Mouse (Mus musculus) gastrocnemius, adult 8-10 months (tissue): Measurements from ENCODE around the gene Olfr775. TPM values are rescaled to one million over a fixed set of nuclear protein-coding genes. Genes with fewer than 3 reads are reported as not detected.

Experiments used
- DNase-seq, 2 experiments: peaks; one replicate each; pipeline ENCODE4 v3.0.0; 2022; ENCODE audit warnings: low spot score in 2 of 2
- total RNA-seq, 4 experiments: library from RNA; stranded (reverse); gene quantifications; 2 replicates each; pipeline ENCODE4 v1.2.4; 2022

Gene Olfr775
- total RNA-seq = not detected

- DNase-seq = no peak
Measured at GRCm38 (mm10) chr10:129248112-129248511, at the start of gene Olfr775. Olfr775 (plus strand) TSS chr10:129248412.

GRCm38 (mm10) chr10:129230737-129231136 is 17.5 kb upstream of the Olfr775 start:
- DNase-seq = no peak

- no peak for DNase-seq
Measured at GRCm38 (mm10) chr10:129235904-129236303, 12.3 kb upstream of the Olfr775 start, which contains the start of gene Olfr774. Olfr774 (plus strand) TSS chr10:129236204.

DNA sequence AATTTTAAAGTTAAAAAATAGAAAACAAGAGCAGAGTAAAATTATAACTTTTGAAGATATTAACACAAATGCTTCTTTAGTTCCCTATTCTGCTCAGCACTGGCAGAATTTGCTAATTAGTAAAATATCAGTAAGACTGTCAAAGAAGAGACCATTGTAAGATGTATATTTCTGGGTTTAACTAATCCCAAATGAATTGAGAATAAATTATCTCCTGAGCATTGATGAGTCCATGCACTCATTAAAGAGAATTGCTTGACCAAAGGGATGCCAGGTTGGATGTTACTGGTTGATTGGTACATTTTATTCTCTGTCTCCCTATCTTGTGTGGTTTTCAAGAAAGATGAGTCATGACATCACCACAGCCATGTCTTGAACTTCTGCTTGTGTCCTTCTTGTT is 10.6 kb downstream of the Olfr775 start, which contains the start of gene Olfr776:
Olfr776 (plus strand) TSS at position 301 of the 400 bp plus-strand sequence.
- DNase-seq = no peak

DNA sequence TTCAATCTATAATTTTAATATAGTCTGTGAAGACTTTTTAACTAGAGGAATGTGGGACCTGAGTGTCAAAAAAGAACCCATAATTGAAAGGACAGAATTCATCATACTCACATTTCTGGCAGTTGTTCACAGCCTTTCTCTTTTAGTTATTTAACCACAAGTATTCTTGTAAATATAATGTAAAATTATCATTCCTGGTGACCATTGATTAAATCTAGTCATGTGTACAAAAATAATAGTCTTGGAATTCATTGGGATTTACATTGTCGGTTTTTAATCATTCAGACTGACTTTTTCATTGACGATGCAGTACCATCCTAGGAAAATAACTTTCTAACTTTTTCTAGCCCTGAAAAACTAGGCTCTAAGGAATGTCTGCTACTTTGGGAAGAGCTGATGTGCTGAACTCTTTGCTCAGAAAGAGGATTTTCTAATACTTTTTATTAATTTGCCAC is 22.9 kb downstream of the Olfr775 start, which contains the start of gene Olfr777:
Olfr777 (minus strand) TSS at position 405 of the 455 bp plus-strand sequence.
- DNase-seq = no peak

Other genes starting within 250 kb of the Olfr775 start
- not detected for gene Olfr763, start 237.6 kb upstream of the Olfr775 start, total RNA-seq
- not detected for gene Olfr764-ps1, start 208.5 kb upstream of the Olfr775 start, total RNA-seq
- gene Olfr765, start 198.4 kb upstream of the Olfr775 start, total RNA-seq = not detected
- gene Olfr766-ps1, start 179.4 kb upstream of the Olfr775 start, total RNA-seq = not detected
- not detected for gene Olfr767, start 165.5 kb upstream of the Olfr775 start, total RNA-seq
- gene Olfr768, start 149.0 kb upstream of the Olfr775 start, total RNA-seq = not detected
- not detected for gene Olfr769, start 130.6 kb upstream of the Olfr775 start, total RNA-seq
- not detected for gene Olfr770, start 109.4 kb upstream of the Olfr775 start, total RNA-seq
- not detected for gene Olfr771, start 83.7 kb upstream of the Olfr775 start, total RNA-seq
- gene Olfr772, start 70.5 kb upstream of the Olfr775 start, total RNA-seq = not detected
- not detected for gene Olfr773, start 61.0 kb upstream of the Olfr775 start, total RNA-seq
- not detected for gene Olfr774, start 12.2 kb upstream of the Olfr775 start, total RNA-seq
- gene Olfr776, start 10.7 kb downstream of the Olfr775 start, total RNA-seq = not detected
- not detected for gene Olfr777, start 23.1 kb downstream of the Olfr775 start, total RNA-seq
- gene Olfr780, start 69.7 kb downstream of the Olfr775 start, total RNA-seq = not detected
- gene Olfr781, start 80.4 kb downstream of the Olfr775 start, total RNA-seq = not detected
- gene Olfr782, start 100.4 kb downstream of the Olfr775 start, total RNA-seq = not detected
- gene Olfr784, start 135.7 kb downstream of the Olfr775 start, total RNA-seq = not detected
- gene Olfr785, start 157.0 kb downstream of the Olfr775 start, total RNA-seq = not detected
- gene Olfr786, start 178.9 kb downstream of the Olfr775 start, total RNA-seq = not detected
- gene Olfr787, start 213.4 kb downstream of the Olfr775 start, total RNA-seq = not detected
- not detected for gene Olfr788, start 222.6 kb downstream of the Olfr775 start, total RNA-seq
- gene Olfr789, start 236.3 kb downstream of the Olfr775 start, total RNA-seq = not detected